Mouse (Mus musculus) heart, postnatal 4 days (tissue): ENCODE results near the gene Mgarp. TPM values are rescaled to one million over a fixed set of nuclear protein-coding genes. Genes with fewer than 3 reads are reported as not detected.
"Not testable (repeated sequence)": the region's sequence is repeated elsewhere in the genome, so short reads cannot be mapped to it uniquely, and the experiment has no call there.

Experiments used
- DNase-seq: peaks from one replicate; pipeline ENCODE4 v3.0.0; 2021
- total RNA-seq, 2 experiments: library from RNA; stranded (reverse); gene quantifications; 2 replicates each; pipeline ENCODE4 v1.2.3; 2021

Mgarp gene
- total RNA-seq, 2 experiments from 2014 or later = 0.45 to 0.95 TPM

DNA sequence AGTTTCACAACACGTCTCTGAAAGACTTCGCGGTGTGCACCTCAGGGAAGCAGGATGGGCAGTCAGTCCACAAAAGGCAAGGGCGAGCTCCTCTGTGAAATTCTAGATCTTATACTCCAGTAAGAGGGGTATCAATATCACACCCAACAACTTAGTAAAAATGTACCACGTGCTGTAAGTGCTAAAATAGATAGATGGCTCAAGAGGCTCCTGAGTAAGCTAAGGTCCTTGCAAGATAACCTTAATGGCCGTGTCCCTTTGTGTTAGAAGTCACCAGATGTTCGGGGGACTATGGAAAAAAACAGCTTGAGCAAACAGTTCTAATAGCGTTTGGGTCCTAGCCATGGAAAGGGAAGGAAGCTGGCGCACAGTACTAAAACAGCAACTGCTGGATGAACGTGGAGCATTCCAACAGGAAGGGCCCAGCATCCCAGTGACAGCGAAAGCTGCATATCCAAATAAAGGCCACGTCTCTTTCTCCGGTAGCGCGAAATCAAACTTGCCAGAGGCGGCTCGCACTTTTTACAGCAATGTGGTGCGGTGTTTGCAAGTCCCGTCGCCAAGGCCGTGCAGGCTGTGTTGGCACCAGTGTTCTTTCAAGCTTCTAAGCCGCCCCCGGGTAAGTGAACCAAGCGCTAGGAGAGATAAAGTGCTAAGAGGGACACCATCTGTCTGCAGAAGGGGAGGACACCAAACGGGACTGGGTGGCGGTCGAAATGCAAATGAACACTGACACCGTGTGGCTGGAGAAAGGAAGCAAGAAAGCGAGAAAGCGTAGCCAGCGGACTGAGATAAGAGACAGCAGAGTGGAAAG lies 31.6 kb downstream of the Mgarp start:
- DNase-seq = peak; percentile 82

DNA sequence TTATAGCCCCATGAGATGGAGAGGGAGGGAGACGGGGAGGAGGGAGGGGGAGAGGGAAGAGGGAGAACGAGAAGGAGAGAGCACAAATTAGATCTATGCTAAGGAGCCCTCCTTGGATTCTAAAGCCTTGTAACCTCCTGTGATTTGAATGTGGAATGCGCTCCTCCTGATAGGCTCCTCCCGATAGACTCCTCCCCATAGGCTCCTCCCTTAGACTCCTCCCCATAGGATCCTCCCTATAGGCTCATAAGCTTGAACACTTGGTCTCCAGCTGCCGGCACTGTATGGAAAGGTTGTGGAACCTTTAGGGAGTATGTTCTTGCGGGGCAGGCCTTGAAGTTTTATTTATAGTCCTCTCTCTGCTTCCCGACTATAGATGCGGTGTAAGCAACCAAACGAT lies 35.5 kb downstream of the Mgarp start:
- no peak for DNase-seq

GRCm38 (mm10) chr3:51359558-51360307 lies 36.8 kb downstream of the Mgarp start:
- no peak for DNase-seq

DNA sequence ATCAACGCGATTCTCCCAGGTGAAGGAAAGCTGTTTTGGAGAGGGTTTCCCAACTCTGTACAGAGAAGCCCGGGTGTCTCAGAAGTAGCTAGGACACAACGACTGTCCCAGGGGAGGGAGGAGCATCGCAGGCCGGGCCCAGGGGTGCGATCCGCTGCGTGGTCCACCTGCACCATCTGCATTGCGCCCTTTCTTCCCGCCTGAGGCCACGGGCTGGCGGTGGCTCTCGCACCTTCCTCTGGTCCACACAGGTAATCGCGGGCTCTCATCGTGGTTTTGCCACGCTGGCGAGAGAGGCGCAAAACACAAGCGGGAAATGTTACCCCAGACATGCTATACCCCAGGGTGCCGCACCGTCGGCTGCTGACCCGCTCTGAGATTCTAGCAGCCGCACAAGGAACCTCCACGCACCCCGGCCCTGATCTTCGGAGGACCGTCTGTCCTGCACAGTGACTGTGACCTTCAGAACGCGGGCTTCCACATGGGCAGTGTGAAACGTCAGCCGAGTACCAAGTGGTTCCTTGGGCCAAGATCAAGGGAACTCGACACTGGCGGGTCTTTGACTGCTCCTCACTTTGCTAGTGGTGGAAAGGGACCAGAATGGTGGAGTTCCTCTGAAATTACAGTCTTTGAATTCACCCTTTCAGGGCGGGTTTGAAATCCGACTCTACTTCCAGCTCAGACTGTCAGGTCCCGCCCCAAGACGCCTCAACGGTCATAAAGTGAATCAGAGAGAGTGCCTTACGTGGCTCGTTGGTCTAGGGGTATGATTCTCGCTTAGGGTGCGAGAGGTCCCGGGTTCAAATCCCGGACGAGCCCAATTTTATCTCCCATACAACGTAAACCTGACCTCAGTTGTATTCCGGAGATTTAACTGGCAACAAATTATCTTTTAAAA lies 37.6 kb downstream of the Mgarp start:
- peak; percentile 76 for DNase-seq

GRCm38 (mm10) chr3:51358181-51358580 lies 38.4 kb downstream of the Mgarp start:
- peak; percentile 71 for DNase-seq

DNA sequence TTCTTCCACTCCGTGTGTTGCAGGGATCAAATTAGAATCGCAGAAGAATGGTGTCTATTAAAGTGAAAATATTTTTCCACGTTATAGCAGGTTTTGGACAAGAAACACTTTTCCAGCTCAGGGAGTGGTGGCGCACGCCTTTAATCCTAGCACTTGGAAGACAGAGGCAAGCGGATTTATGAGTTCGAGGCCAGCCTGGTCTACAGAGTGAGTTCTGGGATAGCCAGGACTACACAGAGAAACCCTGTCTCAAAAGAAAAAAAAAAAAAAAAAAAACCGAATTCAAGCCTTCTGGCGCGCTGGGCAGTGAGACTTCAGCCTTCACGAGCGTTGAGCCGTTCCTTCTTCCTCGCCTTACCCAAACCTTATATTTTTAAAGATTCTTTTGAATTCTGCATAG lies 38.9 kb downstream of the Mgarp start:
- DNase-seq = no peak

- no peak for DNase-seq
Observed at GRCm38 (mm10) chr3:51357078-51357477, 39.5 kb downstream of the Mgarp start.

DNA sequence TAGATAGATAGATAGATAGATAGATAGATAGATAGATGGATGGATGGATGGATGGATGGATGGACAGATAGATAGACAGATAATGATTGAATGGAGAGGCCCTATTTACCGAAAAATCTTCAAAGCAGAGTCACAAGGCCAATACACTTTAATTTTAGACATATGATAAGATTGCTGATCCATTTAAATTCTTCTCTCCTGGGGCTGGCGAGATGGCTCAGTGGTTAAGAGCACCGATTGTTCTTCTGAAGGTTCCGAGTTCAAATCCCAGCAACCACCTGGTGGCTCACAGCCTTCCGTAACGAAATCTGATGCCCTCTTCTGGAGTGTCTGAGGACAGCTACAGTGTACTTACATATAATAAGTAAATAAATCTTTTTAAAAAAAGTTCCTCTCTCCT lies 41.6 kb downstream of the Mgarp start:
- DNase-seq = not testable (repeated sequence)

DNA sequence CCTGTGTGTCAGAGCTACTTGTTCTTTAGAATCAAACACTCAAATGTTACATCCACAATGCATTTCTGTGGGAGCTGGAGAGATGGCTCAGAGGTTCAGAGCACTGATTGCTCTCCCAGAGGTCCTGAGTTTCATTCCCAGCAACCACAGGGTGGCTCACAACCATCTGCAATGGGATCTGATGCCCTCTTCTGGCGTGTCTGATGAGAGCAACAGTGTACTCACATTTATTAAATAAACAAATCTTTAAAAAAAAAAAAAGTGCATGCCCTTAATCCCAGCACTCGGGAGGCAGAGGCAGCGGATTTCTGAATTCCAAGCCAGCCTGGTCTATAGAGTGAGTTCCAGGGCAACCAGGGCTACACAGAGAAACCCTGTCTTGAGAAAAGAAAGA lies 42.5 kb downstream of the Mgarp start:
- DNase-seq = no peak

DNA sequence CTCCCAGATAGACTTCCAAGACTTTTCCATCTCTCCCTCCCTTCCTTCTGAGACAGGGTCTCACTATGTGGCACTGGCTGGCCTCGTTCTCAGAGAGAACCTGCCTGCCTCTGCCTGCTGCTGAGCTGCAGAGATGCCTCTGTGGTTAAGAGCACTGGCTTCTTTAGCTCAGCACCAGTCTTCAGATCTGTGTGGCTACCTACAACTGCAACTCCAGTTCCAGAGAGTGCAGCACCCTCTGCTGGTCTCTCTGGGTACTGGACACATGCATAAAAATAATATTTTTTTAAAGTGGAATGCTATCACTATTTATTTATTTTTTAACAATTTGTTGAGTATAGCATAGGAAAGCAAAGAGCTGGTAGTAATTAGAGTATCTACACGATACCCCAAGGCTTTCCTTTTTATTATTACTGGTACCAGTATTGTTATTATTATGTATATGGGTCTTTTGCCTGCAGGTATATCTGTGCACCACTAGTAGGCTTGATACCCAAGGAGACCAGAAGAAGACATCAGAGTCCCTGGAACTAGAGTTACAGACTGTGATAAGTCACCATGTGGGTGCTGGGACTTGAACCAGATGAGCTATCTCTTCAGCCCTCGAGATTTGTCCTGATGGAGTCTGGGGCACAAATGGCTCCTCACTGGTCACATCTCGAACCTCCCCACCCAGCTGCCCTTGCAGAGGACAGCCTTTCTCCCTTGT lies 43.1 kb downstream of the Mgarp start:
- DNase-seq = peak; percentile 74

DNA sequence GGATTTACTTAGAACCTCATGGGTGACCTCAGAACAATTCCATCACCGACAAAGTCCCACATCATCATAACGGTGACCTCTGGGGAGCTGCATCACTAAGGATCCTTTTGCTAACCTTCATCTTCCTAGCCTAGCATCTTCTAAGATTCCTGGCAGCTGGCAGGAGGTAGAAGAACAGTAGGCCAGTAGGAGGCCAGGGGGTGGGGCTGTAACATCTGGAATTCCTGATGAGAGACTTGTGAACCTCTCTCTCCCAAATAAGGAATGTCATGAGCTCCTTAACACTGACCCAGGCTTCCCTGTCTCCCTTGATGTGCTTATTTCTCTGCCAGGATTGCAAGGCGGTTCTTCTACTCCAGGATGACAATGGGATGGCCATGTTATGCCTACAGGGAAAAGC lies 45.7 kb downstream of the Mgarp start:
- no peak for DNase-seq

DNA sequence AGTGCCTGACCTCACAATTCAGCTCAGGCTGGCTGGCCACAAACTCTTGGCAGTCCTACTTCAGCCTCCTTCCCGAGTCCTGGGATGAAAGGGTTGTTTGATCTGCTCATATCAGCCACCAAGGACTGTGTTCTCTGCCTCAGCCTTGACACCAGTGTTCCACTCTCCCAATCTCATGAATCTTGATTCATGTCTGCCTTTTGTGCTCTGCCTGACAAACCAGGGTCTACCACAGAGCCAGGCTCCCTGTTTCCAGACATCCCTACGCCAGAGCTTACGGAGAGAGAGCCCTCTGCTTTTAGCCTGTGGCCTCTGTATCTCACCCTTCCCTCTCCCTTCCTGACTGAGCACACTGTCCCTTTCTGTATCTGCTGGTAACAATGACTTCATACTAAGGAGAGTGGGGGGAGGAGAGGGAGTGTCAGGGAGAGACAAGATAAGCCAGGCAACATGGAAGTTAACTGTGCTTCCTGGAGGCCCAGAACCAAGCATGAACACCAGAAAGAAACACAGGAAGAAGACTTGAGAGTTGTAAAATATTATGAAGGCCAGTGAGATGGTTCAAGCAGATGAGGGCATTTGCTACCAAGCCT lies 47.8 kb downstream of the Mgarp start:
- no peak for DNase-seq

- DNase-seq = not testable (repeated sequence)
Observed at GRCm38 (mm10) chr3:51345017-51345416, 51.5 kb downstream of the Mgarp start.

DNA sequence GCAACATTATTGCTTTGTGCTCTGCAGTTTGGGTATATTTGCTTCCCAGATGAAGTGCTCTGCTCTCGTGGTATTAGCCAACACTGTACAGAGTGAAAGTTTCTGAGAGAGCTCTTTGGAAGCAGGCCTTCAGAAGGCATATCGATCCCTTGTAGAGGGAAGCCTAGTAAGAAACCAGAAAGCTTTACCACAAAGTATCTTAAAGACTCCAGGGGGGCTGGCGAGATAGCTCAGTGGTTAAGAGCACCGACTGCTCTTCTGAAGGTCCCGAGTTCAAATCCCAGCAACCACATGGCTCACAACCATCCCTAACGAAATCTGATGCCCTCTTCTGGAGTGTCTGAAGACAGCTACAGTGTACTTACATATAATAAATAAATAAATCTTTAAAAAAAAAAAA lies 52.4 kb downstream of the Mgarp start:
- DNase-seq = not testable (repeated sequence)

DNA sequence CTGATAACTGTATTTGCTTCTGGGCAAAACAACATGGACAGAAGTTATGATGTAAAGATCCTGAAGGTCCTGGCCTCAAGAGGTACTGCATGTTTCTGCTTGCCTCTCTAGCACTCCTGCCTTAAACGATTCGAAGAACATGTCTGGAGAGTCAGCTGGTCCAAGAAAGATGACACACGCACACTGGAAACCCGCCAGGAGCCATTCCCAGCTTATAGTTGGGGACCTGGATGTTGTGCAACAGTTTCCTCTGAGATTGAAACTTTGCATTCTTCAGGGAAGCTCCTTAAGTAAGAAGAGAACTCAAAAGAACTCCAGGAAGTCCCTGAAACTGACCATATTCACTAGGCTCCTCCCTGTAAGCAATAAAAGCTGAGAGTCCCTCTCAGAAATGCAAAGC lies 53.3 kb downstream of the Mgarp start:
- no peak for DNase-seq

DNA sequence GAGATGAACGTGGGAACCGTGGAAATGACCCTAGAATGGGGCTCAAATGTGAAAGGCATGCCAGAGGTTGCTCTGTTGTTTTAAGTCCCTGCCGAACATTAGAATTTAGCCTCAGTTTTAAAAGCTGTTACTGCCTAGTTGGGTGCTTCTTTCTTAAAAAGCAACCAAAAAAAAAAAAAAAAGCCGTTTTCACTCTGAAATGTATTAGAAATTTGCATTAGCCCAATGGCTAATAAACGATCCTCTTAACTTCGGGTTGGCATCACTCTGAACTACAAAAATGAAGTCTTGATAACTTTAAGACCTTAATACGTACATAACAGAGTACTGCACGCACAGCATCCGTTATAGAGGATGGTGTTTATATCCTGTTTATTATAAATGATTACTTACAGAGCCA lies 54.4 kb downstream of the Mgarp start:
- DNase-seq = no peak

DNA sequence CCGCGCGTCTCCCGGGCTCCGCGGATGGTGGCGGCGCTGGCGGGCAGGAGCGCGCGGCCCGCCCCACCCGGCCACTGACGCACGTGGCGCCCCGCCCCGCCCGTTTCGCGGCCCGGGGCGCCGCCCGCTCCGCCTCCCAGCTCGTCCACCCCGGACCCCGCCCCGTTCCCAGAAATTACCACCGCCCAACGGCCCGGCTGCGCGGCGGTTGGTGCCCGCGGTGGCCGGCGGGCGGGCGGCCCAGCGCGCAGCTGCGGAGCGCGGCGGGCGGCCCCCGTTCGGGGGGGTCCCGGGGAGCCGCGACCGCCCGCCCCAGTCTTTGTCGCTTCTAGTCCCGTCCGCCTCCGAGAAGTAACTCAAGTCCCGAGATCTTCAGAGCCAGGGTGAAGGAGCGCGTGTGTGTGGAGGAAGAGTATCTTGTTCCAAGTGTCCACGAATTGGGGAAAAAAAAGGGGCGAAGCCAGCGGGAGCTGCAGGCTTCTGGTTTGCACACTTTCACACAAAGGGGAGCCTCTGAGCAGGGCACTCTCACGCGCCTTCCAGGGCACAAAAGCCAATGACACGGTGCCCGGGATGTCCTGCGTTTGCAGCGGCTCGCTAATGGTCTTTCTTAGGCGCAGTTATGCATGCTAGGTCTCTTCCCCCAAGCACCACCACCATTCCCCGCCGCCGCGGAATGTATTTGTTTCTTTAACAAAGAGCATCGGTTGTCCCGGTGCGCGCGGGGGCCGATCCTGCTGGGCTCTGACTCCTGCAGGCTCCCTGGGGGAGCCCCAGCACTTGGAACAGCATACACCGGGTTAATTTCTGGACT lies 55.1 kb downstream of the Mgarp start:
- peak; percentile 92 for DNase-seq

DNA sequence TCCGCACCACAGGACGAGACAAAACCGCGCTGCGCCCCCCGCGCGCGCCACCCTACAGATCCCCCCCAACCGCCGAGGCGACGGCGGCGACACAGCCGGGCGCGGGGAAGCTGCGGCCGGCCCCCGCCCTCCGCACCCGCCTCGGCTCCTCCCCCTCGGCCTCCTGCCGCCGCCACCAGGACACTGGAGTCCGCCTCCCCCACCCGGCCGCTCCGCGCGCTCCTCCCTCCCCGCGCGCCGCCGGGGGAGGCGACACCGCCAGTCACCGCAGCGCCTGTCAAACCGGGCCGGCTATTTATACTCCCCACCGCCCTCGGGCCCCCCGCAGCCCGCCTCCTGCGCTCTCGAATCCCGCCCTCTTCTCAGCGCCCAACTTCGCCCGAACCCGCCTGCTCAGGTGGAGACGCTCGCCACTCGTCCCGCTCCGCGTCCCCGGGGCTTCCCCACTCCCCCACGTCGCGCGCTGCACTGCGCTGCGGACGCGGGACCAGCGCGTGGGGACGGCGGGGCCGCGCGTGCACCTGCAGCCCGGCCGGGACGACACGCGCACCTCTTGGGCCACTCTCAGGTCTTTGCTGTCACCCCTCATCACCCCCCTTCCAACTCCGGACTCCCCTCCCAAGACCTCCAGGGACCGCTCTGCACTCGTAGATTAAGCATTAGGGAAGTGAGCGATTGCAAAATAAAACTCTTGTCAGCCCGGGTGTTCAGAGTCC lies 55.8 kb downstream of the Mgarp start, which contains the start of gene Elf2:
TSS of gene Elf2 (minus strand) at position 112 of the 716 bp plus-strand sequence.
- DNase-seq = peak; percentile 92

- peak; percentile 62 for DNase-seq
Observed at GRCm38 (mm10) chr3:51339734-51340551, 56.6 kb downstream of the Mgarp start.
